Mouse (Mus musculus) G1E (cell line): Measurements from ENCODE around the gene Thbs4. TPM values are rescaled to one million over a fixed set of nuclear protein-coding genes. Genes with fewer than 3 reads are reported as not detected.

Experiments used
- ATAC-seq: 2 replicates; pipeline ENCODE4 v1.8.0; 2016; ENCODE audit warnings: mild to moderate bottlenecking; ENCODE audit not compliant: insufficient number of reproducible peaks, poor library complexity, low FRiP score, severe bottlenecking; ENCODE audit errors: extremely low read depth
- DNase-seq: peaks from one replicate; pipeline ENCODE4 v3.0.0; 2012; ENCODE audit warnings: low spot score
- H3K27me3 ChIP-seq: 2 replicates; pipeline ENCODE4 v1.6.1; 2012; ENCODE audit warnings: mild to moderate bottlenecking, low read length, inconsistent platforms; ENCODE audit not compliant: insufficient read depth
- H3K36me3 ChIP-seq: replicated peaks from 2 replicates; pipeline ENCODE3; 2012; ENCODE audit warnings: mild to moderate bottlenecking, inconsistent platforms
- H3K4me1 ChIP-seq: 2 replicates; pipeline ENCODE4 v1.6.1; 2012; ENCODE audit warnings: low read depth, low read length, inconsistent platforms, mixed read lengths; ENCODE audit not compliant: insufficient read depth
- H3K4me3 ChIP-seq: 2 replicates; pipeline ENCODE4 v1.5.1; 2012; ENCODE audit warnings: low read depth, mild to moderate bottlenecking, inconsistent platforms, low read length, moderate library complexity, mixed read lengths
- H3K9me3 ChIP-seq: replicated peaks from 2 replicates; pipeline ENCODE4 v1.6.1; 2012; ENCODE audit warnings: inconsistent platforms
- CTCF ChIP-seq: IDR thresholded peaks from 2 replicates; pipeline ENCODE4 v1.5.1; 2012; ENCODE audit warnings: low read depth, low read length, inconsistent platforms, mixed read lengths
- GATA1 ChIP-seq: IDR thresholded peaks from 2 replicates; pipeline ENCODE4 v1.6.1; 2012; ENCODE audit warnings: borderline replicate concordance, low read length, inconsistent platforms, mixed read lengths
- GATA2 ChIP-seq: IDR thresholded peaks from 2 replicates; pipeline ENCODE4 v1.6.1; 2012; ENCODE audit warnings: low read depth, low read length, inconsistent platforms, borderline replicate concordance
- POLR2AphosphoS5 ChIP-seq: IDR thresholded peaks from 2 replicates; pipeline ENCODE4 v1.6.1; 2012; ENCODE audit warnings: low read depth, low read length, inconsistent platforms; ENCODE audit not compliant: insufficient replicate concordance
- TAL1 ChIP-seq: conservative IDR thresholded peaks from 2 replicates; pipeline ENCODE4 v1.6.1; 2012; ENCODE audit warnings: low read depth, low read length, inconsistent platforms, mixed read lengths
- polyA plus RNA-seq: library from polyadenylated mRNA; stranded (reverse); fragments of >175 nt; gene quantifications from 2 replicates; pipeline ENCODE4 v1.2.3, GENCODE M21; 2012
- total RNA-seq, 2 experiments: library from RNA; stranded (forward) in 1 of 2; stranded (reverse) in 1 of 2; fragments of 200-1000 nt in 1 of 2; fragments of >200 nt in 1 of 2; fragmentation: Nextera tagmentation in 1 of 2; gene quantifications; 2 replicates each; pipeline ENCODE4 v1.2.3; 2014 to 2017

Thbs4 gene
- total and polyA plus RNA-seq, 3 experiments, result not detected

GRCm38 (mm10) chr13:92710361-92710760, 84.3 kb downstream of the Thbs4 start:
- ATAC-seq (no peak), DNase-seq (no peak)
- Histone ChIP-seq H3K36me3 (peaks cover 32% of the 10 kb centered on the region), H3K4me3 (no peak overlapping the region), H3K9me3 (no peaks in the 10 kb centered on the region), H3K27me3 (no peaks in the 10 kb centered on the region), H3K4me1 (no peaks in the 10 kb centered on the region; the same call in 1 of the 2 replicates)
- TF ChIP-seq TAL1 (no peak), CTCF (no peak), GATA1 (no peak), GATA2 (no peak), POLR2AphosphoS5 (no peak)

- DNase-seq (no peak), ATAC-seq (no peak)
- H3K4me1 ChIP-seq, result no peaks in the 10 kb centered on the region; the same call in 1 of the 2 replicates
- H3K4me3 ChIP-seq, result no peak overlapping the region
- H3K9me3 ChIP-seq, result no peaks in the 10 kb centered on the region
- no peaks in the 10 kb centered on the region for H3K27me3 ChIP-seq
- TF ChIP-seq POLR2AphosphoS5 (no peak), GATA1 (no peak), GATA2 (no peak)
- peaks cover 38% of the 10 kb centered on the region for H3K36me3 ChIP-seq
These were observed 85.1 kb downstream of the Thbs4 start for GRCm38 (mm10) chr13:92709535-92709934.

DNA sequence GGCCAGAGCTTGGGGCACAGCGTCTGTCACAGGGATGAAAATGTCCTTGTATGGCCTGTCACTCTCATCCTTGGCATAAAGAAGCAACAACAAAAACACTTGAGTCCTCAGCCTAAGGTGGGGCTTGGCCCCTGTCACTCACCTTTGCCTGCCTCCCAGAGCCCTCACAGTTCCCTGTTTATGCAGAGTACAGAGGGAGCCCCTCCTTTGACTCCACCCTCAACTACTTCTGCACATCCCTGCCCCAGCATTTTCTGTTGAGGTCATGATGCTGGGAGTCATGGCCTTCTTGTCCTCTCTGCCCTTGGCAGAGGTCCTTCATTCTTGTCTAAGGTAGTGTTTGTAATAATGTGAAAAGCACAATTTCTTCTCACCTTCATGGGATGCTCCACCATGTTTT, 86.2 kb downstream of the Thbs4 start:
- H3K4me1 ChIP-seq, result no peaks in the 10 kb centered on the region; the same call in 1 of the 2 replicates
- no peaks in the 10 kb centered on the region for H3K27me3 ChIP-seq
- ATAC-seq (no peak), DNase-seq (no peak)
- no peaks in the 10 kb centered on the region for H3K9me3 ChIP-seq
- peaks cover 41% of the 10 kb centered on the region for H3K36me3 ChIP-seq
- H3K4me3 ChIP-seq, result no peak overlapping the region
- TF ChIP-seq CTCF, result no peak
- no peak for TF ChIP-seq GATA1
- no peak for TF ChIP-seq GATA2
- no peak for TF ChIP-seq POLR2AphosphoS5
- TF ChIP-seq TAL1, result no peak

DNA sequence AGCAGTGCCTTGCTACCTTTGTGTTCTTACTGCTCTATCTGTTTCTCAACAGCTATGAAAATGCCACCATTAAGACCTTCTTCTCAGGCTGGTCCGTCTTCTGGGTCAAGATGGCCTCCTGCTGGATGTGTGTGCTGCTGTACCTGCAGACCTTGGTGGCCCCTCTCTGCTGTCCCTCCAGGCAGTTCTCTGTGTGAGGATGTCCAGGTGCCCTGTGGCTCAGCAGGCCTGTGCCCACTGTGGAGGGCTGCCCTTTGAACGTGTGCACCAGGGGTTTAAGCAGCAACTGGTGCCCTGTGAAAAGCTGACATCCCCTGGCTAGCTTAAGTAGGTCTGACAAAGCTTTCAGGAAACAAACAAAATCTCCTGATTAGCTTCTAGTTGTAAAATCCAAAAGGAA, 86.7 kb downstream of the Thbs4 start:
- Histone ChIP-seq H3K27me3 (no peaks in the 10 kb centered on the region), H3K36me3 (peaks cover 46% of the 10 kb centered on the region), H3K4me3 (no peak overlapping the region), H3K4me1 (no peaks in the 10 kb centered on the region; the same call in 1 of the 2 replicates), H3K9me3 (no peaks in the 10 kb centered on the region)
- no peak for ATAC-seq
- TF ChIP-seq GATA1, result no peak
- TF ChIP-seq TAL1, result no peak
- no peak for TF ChIP-seq GATA2
- TF ChIP-seq POLR2AphosphoS5, result no peak
- no peak for TF ChIP-seq CTCF
- DNase-seq, result no peak

GRCm38 (mm10) chr13:92706342-92707061, 88.1 kb downstream of the Thbs4 start:
- ATAC-seq (no peak), DNase-seq (no peak)
- H3K36me3 ChIP-seq, result peaks cover 53% of the 10 kb centered on the region
- H3K27me3 ChIP-seq, result no peaks in the 10 kb centered on the region
- TF ChIP-seq CTCF, result no peak
- no peak for TF ChIP-seq POLR2AphosphoS5
- TF ChIP-seq TAL1, result no peak
- TF ChIP-seq GATA1, result no peak
- no peak for TF ChIP-seq GATA2
- H3K4me3 ChIP-seq, result no peak overlapping the region
- H3K4me1 ChIP-seq, result no peaks in the 10 kb centered on the region
- H3K9me3 ChIP-seq, result no peaks in the 10 kb centered on the region

- no peaks in the 10 kb centered on the region for H3K27me3 ChIP-seq
- ATAC-seq, result no peak
- H3K4me1 ChIP-seq, result no peaks in the 10 kb centered on the region
- H3K9me3 ChIP-seq, result no peaks in the 10 kb centered on the region
- no peak for DNase-seq
- no peak overlapping the region for H3K4me3 ChIP-seq
- peaks cover 61% of the 10 kb centered on the region for H3K36me3 ChIP-seq
- TF ChIP-seq POLR2AphosphoS5 (no peak), CTCF (no peak), GATA2 (no peak), GATA1 (no peak), TAL1 (no peak)
These were observed 89.5 kb downstream of the Thbs4 start for GRCm38 (mm10) chr13:92705016-92705535.
